Mouse (Mus musculus) MEL (cell line): ENCODE results near the gene Cdc34. TPM values are rescaled to one million over a fixed set of nuclear protein-coding genes. Genes with fewer than 3 reads are reported as not detected.

Experiments used
- DNase-seq: peaks from one replicate; pipeline ENCODE4 v3.0.0; 2011; ENCODE audit warnings: low read depth, low spot score
- H3K27ac ChIP-seq: 2 replicates; pipeline ENCODE4 v1.5.1; 2012; ENCODE audit warnings: low read depth, mild to moderate bottlenecking, control low read depth, low read length, moderate library complexity; ENCODE audit not compliant: control insufficient read depth
- H3K27me3 ChIP-seq, 2 experiments: fragments of 150-350 bp in 1 of 2; sonication (generic) in 1 of 2; 2 replicates each; pipeline ENCODE4 v1.6.1; 2012; ENCODE audit warnings: low read length in 2 of 2, mild to moderate bottlenecking in 2 of 2, improper control_type of control experiment in 1 of 2, moderate library complexity in 1 of 2; ENCODE audit not compliant: insufficient read depth in 2 of 2, control insufficient read depth in 1 of 2
- H3K36me3 ChIP-seq, 2 experiments: 2 replicates each; pipeline ENCODE4 v1.6.1; 2012 to 2014; ENCODE audit warnings: low read length in 2 of 2, improper control_type of control experiment in 1 of 2, inconsistent platforms in 1 of 2, mild to moderate bottlenecking in 1 of 2; ENCODE audit not compliant: insufficient read depth in 2 of 2, control insufficient read depth in 1 of 2
- H3K4me1 ChIP-seq, 2 experiments: fragments of 150-350 bp in 1 of 2; sonication (generic) in 1 of 2; 2 replicates each; pipeline ENCODE4 v1.6.1; 2012; ENCODE audit warnings: low read length in 2 of 2, improper control_type of control experiment in 1 of 2, mild to moderate bottlenecking in 1 of 2; ENCODE audit not compliant: insufficient read depth in 2 of 2, control insufficient read depth in 1 of 2
- H3K4me3 ChIP-seq, 2 experiments: fragments of 150-350 bp in 1 of 2; sonication (generic) in 1 of 2; 2 replicates each; pipeline ENCODE4 v1.5.1; 2012; ENCODE audit warnings: low read depth in 2 of 2, low read length in 2 of 2, mild to moderate bottlenecking in 2 of 2, moderate library complexity in 2 of 2, control low read depth in 1 of 2, improper control_type of control experiment in 1 of 2; ENCODE audit not compliant: control insufficient read depth in 1 of 2, insufficient read depth in 1 of 2
- H3K79me2 ChIP-seq: 2 replicates; pipeline ENCODE4 v1.6.1; 2012; ENCODE audit warnings: mild to moderate bottlenecking, low read length, moderate library complexity; ENCODE audit not compliant: control insufficient read depth, poor library complexity, insufficient read depth
- H3K9ac ChIP-seq: 2 replicates; pipeline ENCODE4 v1.6.1; 2012; ENCODE audit warnings: low read depth, mild to moderate bottlenecking, control low read depth, low read length, moderate library complexity; ENCODE audit not compliant: control insufficient read depth, poor library complexity, severe bottlenecking
- H3K9me3 ChIP-seq: fragments of 150-350 bp; sonication (generic); replicated peaks from 2 replicates; pipeline ENCODE4 v1.6.1; 2012; ENCODE audit warnings: mild to moderate bottlenecking, low read length, improper control_type of control experiment, moderate library complexity; ENCODE audit not compliant: insufficient read depth
- BHLHE40 ChIP-seq: IDR thresholded peaks from 2 replicates; pipeline ENCODE4 v1.6.1; 2012; ENCODE audit warnings: low read depth, mild to moderate bottlenecking, inconsistent platforms, low read length, improper control_type of control experiment, borderline replicate concordance
- CTCF ChIP-seq, 3 experiments: IDR thresholded peaks in 2 of 3; conservative IDR thresholded peaks in 1 of 3; 2 replicates each; pipeline ENCODE4 v1.5.1; 2011 to 2012; ENCODE audit warnings: low read length in 3 of 3, low read depth in 2 of 3, mild to moderate bottlenecking in 2 of 3, improper control_type of control experiment in 1 of 3, inconsistent platforms in 1 of 3, mixed read lengths in 1 of 3, moderate library complexity in 1 of 3; ENCODE audit not compliant: control insufficient read depth in 1 of 3, insufficient read depth in 1 of 3, poor library complexity in 1 of 3, severe bottlenecking in 1 of 3
- E2F4 ChIP-seq: IDR thresholded peaks from 2 replicates; pipeline ENCODE4 v1.6.1; 2011; ENCODE audit warnings: low read depth, low read length, improper control_type of control experiment, borderline replicate concordance
- EP300 ChIP-seq, 2 experiments: IDR thresholded peaks; 2 replicates each; pipeline ENCODE4 v1.6.1; 2011; ENCODE audit warnings: improper control_type of control experiment in 2 of 2, low read length in 2 of 2, low read depth in 1 of 2, mild to moderate bottlenecking in 1 of 2
- ETS1 ChIP-seq: IDR thresholded peaks from 2 replicates; pipeline ENCODE4 v1.6.1; 2012; ENCODE audit warnings: low read depth, mild to moderate bottlenecking, inconsistent platforms, low read length, improper control_type of control experiment, moderate library complexity
- GABPA ChIP-seq: IDR thresholded peaks from 2 replicates; pipeline ENCODE4 v1.6.1; 2012; ENCODE audit warnings: low read depth, mild to moderate bottlenecking, inconsistent platforms, low read length, improper control_type of control experiment, moderate library complexity
- GATA1 ChIP-seq: IDR thresholded peaks from 2 replicates; pipeline ENCODE4 v1.6.1; 2011; ENCODE audit warnings: low read depth, low read length, improper control_type of control experiment
- JUND ChIP-seq: IDR thresholded peaks from 2 replicates; pipeline ENCODE4 v1.6.1; 2011; ENCODE audit warnings: low read depth, mild to moderate bottlenecking, improper control_type of control experiment, low read length
- KAT2A ChIP-seq: conservative IDR thresholded peaks from 2 replicates; pipeline ENCODE4 v1.6.1; 2012; ENCODE audit warnings: low read depth, low read length, improper control_type of control experiment, inconsistent platforms
- MAFK ChIP-seq: IDR thresholded peaks from 2 replicates; pipeline ENCODE4 v1.6.1; 2011; ENCODE audit warnings: low read depth, mild to moderate bottlenecking, low read length, improper control_type of control experiment, borderline replicate concordance
- MAX ChIP-seq: IDR thresholded peaks from 2 replicates; pipeline ENCODE4 v1.6.1; 2011; ENCODE audit warnings: low read length, improper control_type of control experiment
- MEF2A ChIP-seq: IDR thresholded peaks from 2 replicates; pipeline ENCODE4 v1.6.1; 2014; ENCODE audit warnings: low read depth, mild to moderate bottlenecking, inconsistent platforms, low read length, improper control_type of control experiment; ENCODE audit not compliant: poor library complexity, insufficient replicate concordance, severe bottlenecking; ENCODE audit errors: extremely low read depth
- MXI1 ChIP-seq: IDR thresholded peaks from 2 replicates; pipeline ENCODE4 v1.6.1; 2011; ENCODE audit warnings: mild to moderate bottlenecking, low read depth, low read length, improper control_type of control experiment
- MYB ChIP-seq: IDR thresholded peaks from 2 replicates; pipeline ENCODE4 v1.6.1; 2011; ENCODE audit warnings: mild to moderate bottlenecking, low read depth, low read length, improper control_type of control experiment
- NELFE ChIP-seq: IDR thresholded peaks from 2 replicates; pipeline ENCODE4 v1.6.1; 2011; ENCODE audit warnings: low read depth, low read length, improper control_type of control experiment
- NRF1 ChIP-seq: IDR thresholded peaks from 2 replicates; pipeline ENCODE4 v1.6.1; 2014; ENCODE audit warnings: low read depth, mild to moderate bottlenecking, inconsistent platforms, low read length, improper control_type of control experiment, moderate library complexity; ENCODE audit not compliant: poor library complexity, insufficient read depth, severe bottlenecking
- POLR2A ChIP-seq, 2 experiments: IDR thresholded peaks; 2 replicates each; pipeline ENCODE4 v1.6.1; 2011 to 2012; ENCODE audit warnings: low read length in 2 of 2, mild to moderate bottlenecking in 2 of 2, control low read depth in 1 of 2, improper control_type of control experiment in 1 of 2, low read depth in 1 of 2, moderate library complexity in 1 of 2; ENCODE audit not compliant: control insufficient read depth in 1 of 2, insufficient read depth in 1 of 2, poor library complexity in 1 of 2
- POLR2AphosphoS5 ChIP-seq: IDR thresholded peaks from 2 replicates; pipeline ENCODE4 v1.6.1; 2012; ENCODE audit warnings: low read depth, borderline replicate concordance, mild to moderate bottlenecking, inconsistent platforms, low read length, moderate library complexity, mixed read lengths
- SIN3A ChIP-seq: IDR thresholded peaks from 2 replicates; pipeline ENCODE4 v1.6.1; 2012; ENCODE audit warnings: low read length, improper control_type of control experiment, inconsistent platforms
- SMC3 ChIP-seq: IDR thresholded peaks from 2 replicates; pipeline ENCODE4 v1.6.1; 2011; ENCODE audit warnings: low read depth, low read length, improper control_type of control experiment
- TAL1 ChIP-seq: IDR thresholded peaks from 2 replicates; pipeline ENCODE4 v1.6.1; 2012; ENCODE audit warnings: mild to moderate bottlenecking, inconsistent platforms, low read length, moderate library complexity, mixed read lengths
- TCF12 ChIP-seq: IDR thresholded peaks from 2 replicates; pipeline ENCODE4 v1.6.1; 2014; ENCODE audit warnings: low read depth, mild to moderate bottlenecking, inconsistent platforms, low read length, improper control_type of control experiment, moderate library complexity
- UBTF ChIP-seq: IDR thresholded peaks from 2 replicates; pipeline ENCODE4 v1.6.1; 2012; ENCODE audit warnings: low read depth, mild to moderate bottlenecking, inconsistent platforms, low read length, improper control_type of control experiment, moderate library complexity, borderline replicate concordance; ENCODE audit not compliant: insufficient read depth
- USF1 ChIP-seq: IDR thresholded peaks from 2 replicates; pipeline ENCODE4 v1.6.1; 2014; ENCODE audit warnings: low read depth, mild to moderate bottlenecking, inconsistent platforms, low read length, improper control_type of control experiment, moderate library complexity
- ZC3H11A ChIP-seq: IDR thresholded peaks from 2 replicates; pipeline ENCODE4 v1.6.1; 2012; ENCODE audit warnings: low read depth, mild to moderate bottlenecking, inconsistent platforms, low read length, improper control_type of control experiment
- ZKSCAN1 ChIP-seq: IDR thresholded peaks from 2 replicates; pipeline ENCODE4 v1.6.1; 2012; ENCODE audit warnings: low read depth, mild to moderate bottlenecking, inconsistent platforms, low read length, improper control_type of control experiment, moderate library complexity
- ZNF384 ChIP-seq: IDR thresholded peaks from 2 replicates; pipeline ENCODE4 v1.6.1; 2012; ENCODE audit warnings: low read depth, mild to moderate bottlenecking, inconsistent platforms, low read length, improper control_type of control experiment
- polyA plus RNA-seq, 2 experiments: library from polyadenylated mRNA; stranded (reverse) in 1 of 2; unstranded in 1 of 2; fragments of >175 nt in 1 of 2; fragments of >200 nt in 1 of 2; gene quantifications; 2 replicates each; pipeline versions ENCODE4 v1.2.1 to v1.2.4; 2012; ENCODE audit warnings: low replicate concordance in 2 of 2, low read depth in 1 of 2; ENCODE audit not compliant: insufficient read length in 2 of 2, insufficient read depth in 1 of 2, missing spikeins in 1 of 2
- total RNA-seq: library from RNA; depleted of rRNA; stranded (reverse); fragments of 300-350 nt; gene quantifications from 2 replicates; pipeline ENCODE4 v1.2.3, GENCODE M21; 2012

Gene Cdc34
- total and polyA plus RNA-seq, 3 experiments: 318 to 422 (median 417) TPM

- no peak for DNase-seq
- Histone ChIP-seq H3K9me3 (no peaks in the 10 kb centered on the region), H3K36me3 (peaks cover 0 to 4% of the 10 kb centered on the region in 2 experiments; a peak in 1 of 4 replicates), H3K27me3 (no peaks in the 10 kb centered on the region), H3K4me1 (peaks cover 0 to 9% of the 10 kb centered on the region in 2 experiments; a peak in 3 of 4 replicates), H3K27ac (no peak overlapping the region), H3K79me2 (peaks cover 11% of the 10 kb centered on the region), H3K9ac (no peak overlapping the region), H3K4me3 (no peak overlapping the region)
- TF ChIP-seq USF1: no peak
- TF ChIP-seq MAFK: no peak
- TF ChIP-seq NELFE: no peak
- no peak for TF ChIP-seq E2F4
- TF ChIP-seq MAX: no peak
- TF ChIP-seq ZKSCAN1: no peak
- no peak for TF ChIP-seq ZC3H11A
- TF ChIP-seq TAL1: no peak
- TF ChIP-seq MEF2A: no peak
- TF ChIP-seq EP300 (IDR thresholded peaks at IDR 0.05; ENCODE audit: low read depth in 1 of 2, low read length in 2 of 2): no peak
- no peak for TF ChIP-seq TCF12
- TF ChIP-seq POLR2A (IDR thresholded peaks at IDR 0.05; ENCODE audit: control insufficient read depth in 1 of 2, insufficient read depth in 1 of 2, low read depth in 1 of 2, low read length in 2 of 2, poor library complexity in 1 of 2): no peak
- no peak for TF ChIP-seq CTCF (IDR thresholded peaks at IDR 0.05 in 2 of 3, conservative IDR thresholded peaks at IDR 0.05 in 1 of 3; ENCODE audit: control insufficient read depth in 1 of 3, insufficient read depth in 1 of 3, low read depth in 2 of 3, low read length in 3 of 3, poor library complexity in 1 of 3, severe bottlenecking in 1 of 3)
- TF ChIP-seq KAT2A: no peak
- TF ChIP-seq BHLHE40: no peak
- TF ChIP-seq GABPA: no peak
- no peak for TF ChIP-seq MXI1
- no peak for TF ChIP-seq ZNF384
- no peak for TF ChIP-seq SIN3A
These were observed 10.5 kb upstream of the Cdc34 start for GRCm38 (mm10) chr10:79671396-79672087.

DNA sequence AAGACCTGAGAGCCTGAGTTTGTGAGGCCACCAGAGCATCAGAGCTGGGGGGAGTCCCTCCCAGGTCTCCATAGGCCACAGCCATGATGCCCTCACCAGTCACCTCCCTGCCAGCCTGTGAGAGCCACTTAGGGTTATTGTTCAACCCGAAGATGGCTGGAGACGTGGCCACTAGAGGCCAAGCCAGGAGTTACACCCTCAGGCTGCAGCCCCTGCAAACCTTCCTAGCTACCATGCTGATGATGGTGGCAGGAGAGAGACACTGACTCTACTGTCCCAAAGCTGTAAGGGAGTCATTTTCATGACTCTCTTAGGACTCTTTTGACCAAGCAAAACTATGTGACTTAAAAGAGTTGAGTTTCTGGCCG lies 9.9 kb upstream of the Cdc34 start:
- no peak overlapping the region for H3K9ac ChIP-seq
- TF ChIP-seq JUND (no peak), USF1 (no peak), TCF12 (no peak), NELFE (no peak), EP300 (IDR thresholded peaks at IDR 0.05; ENCODE audit: low read depth in 1 of 2, low read length in 2 of 2) (no peak), ZC3H11A (no peak), NRF1 (no peak), GATA1 (no peak), SIN3A (no peak), UBTF (no peak), MYB (no peak), POLR2A (IDR thresholded peaks at IDR 0.05; ENCODE audit: control insufficient read depth in 1 of 2, insufficient read depth in 1 of 2, low read depth in 1 of 2, low read length in 2 of 2, poor library complexity in 1 of 2) (no peak), POLR2AphosphoS5 (no peak), KAT2A (no peak), MAFK (no peak), SMC3 (no peak), ETS1 (no peak)
- H3K4me1 ChIP-seq: peaks cover 0 to 9% of the 10 kb centered on the region in 2 experiments; a peak in 3 of 4 replicates
- H3K79me2 ChIP-seq: peaks cover 11% of the 10 kb centered on the region
- DNase-seq: no peak
- H3K4me3 ChIP-seq: no peak overlapping the region
- no peaks in the 10 kb centered on the region for H3K27me3 ChIP-seq
- H3K9me3 ChIP-seq: no peaks in the 10 kb centered on the region
- no peak overlapping the region for H3K27ac ChIP-seq
- peaks cover 0 to 4% of the 10 kb centered on the region in 2 experiments; a peak in 1 of 4 replicates for H3K36me3 ChIP-seq
